Mouse (Mus musculus) midbrain, embryonic 10.5 days (tissue): ENCODE data around the gene P2ry12. TPM values are rescaled to one million over a fixed set of nuclear protein-coding genes. Genes with fewer than 3 reads are reported as not detected.

Experiments
- DNase-seq: peaks from one replicate; pipeline ENCODE4 v3.0.0-alpha.2; 2017; ENCODE audit warnings: low spot score
- H3K27ac ChIP-seq: fragments of 300-500 bp; sonication (generic); replicated peaks from 2 replicates; pipeline ENCODE4 v1.5.1; 2016; ENCODE audit warnings: mild to moderate bottlenecking
- H3K27me3 ChIP-seq: fragments of 300-500 bp; sonication (generic); 2 replicates; pipeline ENCODE4 v1.6.1; 2016; ENCODE audit warnings: low read depth, mild to moderate bottlenecking; ENCODE audit not compliant: poor library complexity, severe bottlenecking
- H3K36me3 ChIP-seq: fragments of 300-500 bp; sonication (generic); 2 replicates; pipeline ENCODE4 v1.6.1; 2016; ENCODE audit warnings: mild to moderate bottlenecking, moderate library complexity
- H3K4me1 ChIP-seq: fragments of 300-500 bp; sonication (generic); 2 replicates; pipeline ENCODE4 v1.6.1; 2016
- H3K4me3 ChIP-seq: fragments of 300-500 bp; sonication (generic); 2 replicates; pipeline ENCODE4 v1.5.1; 2016; ENCODE audit warnings: mild to moderate bottlenecking, moderate library complexity
- H3K9me3 ChIP-seq: fragments of 300-500 bp; sonication (generic); replicated peaks from 2 replicates; pipeline ENCODE4 v1.6.1; 2016; ENCODE audit warnings: mild to moderate bottlenecking
- WGBS: fragments of 180-500 bp; shearing (Covaris S2); methylation state at CpG from one replicate; pipeline ENCODE4 v1.1.7; 2016; 5-methylcytosine and 5-hydroxymethylcytosine counted together
- polyA plus RNA-seq: library from polyadenylated mRNA; unstranded; fragments of >200 nt; fragmentation: Nextera tagmentation; extraction: Ambion mirVana; gene quantifications from 2 replicates; pipeline ENCODE4 v1.2.1, GENCODE M21; 2016

P2ry12 gene
- polyA plus RNA-seq, 1 experiment from 2014 or later: 0.70 TPM

DNA sequence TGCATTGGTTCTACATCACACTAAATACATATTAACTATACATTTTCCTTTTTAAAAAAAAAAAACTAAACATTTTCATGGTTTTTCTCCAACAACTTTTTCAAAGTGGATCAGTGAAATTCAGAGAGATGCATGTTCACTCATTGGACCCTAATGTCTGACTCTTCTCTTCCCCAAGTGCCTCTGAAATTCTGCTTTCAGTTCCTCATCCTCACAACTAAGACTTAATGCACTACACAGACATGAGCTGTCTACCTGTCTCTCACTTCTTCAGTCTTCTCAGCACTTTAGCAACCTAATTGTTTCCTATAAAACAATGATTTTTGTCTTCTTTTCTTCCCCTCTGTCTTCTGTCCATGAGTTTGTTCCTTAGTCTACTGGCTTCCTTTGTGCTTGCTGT, 37.3 kb downstream of the P2ry12 start:
- no peaks in the 10 kb centered on the region for H3K9me3 ChIP-seq
- no peak for DNase-seq
- no peaks in the 10 kb centered on the region for H3K27me3 ChIP-seq
- H3K36me3 ChIP-seq: no peaks in the 10 kb centered on the region
- H3K4me3 ChIP-seq: no peak overlapping the region
- no peak overlapping the region for H3K27ac ChIP-seq
- H3K4me1 ChIP-seq: peaks cover 9% of the 10 kb centered on the region

GRCm38 (mm10) chr3:59222303-59222702, 40.4 kb downstream of the P2ry12 start:
- no peaks in the 10 kb centered on the region for H3K4me1 ChIP-seq
- no peaks in the 10 kb centered on the region for H3K36me3 ChIP-seq
- no peak overlapping the region for H3K27ac ChIP-seq
- WGBS: 95% methylated on average over 2 of the region's 2 CpGs
- H3K9me3 ChIP-seq: no peaks in the 10 kb centered on the region
- no peaks in the 10 kb centered on the region for H3K27me3 ChIP-seq
- no peak for DNase-seq
- no peak overlapping the region for H3K4me3 ChIP-seq

- Histone ChIP-seq H3K27me3 (no peaks in the 10 kb centered on the region), H3K9me3 (no peaks in the 10 kb centered on the region), H3K27ac (no peak overlapping the region), H3K4me3 (no peak overlapping the region), H3K36me3 (no peaks in the 10 kb centered on the region), H3K4me1 (no peaks in the 10 kb centered on the region)
- DNase-seq: no peak
- WGBS: 91% methylated on average over 2 of the region's 2 CpGs
Observed at GRCm38 (mm10) chr3:59219326-59219725, 43.3 kb downstream of the P2ry12 start.

DNA sequence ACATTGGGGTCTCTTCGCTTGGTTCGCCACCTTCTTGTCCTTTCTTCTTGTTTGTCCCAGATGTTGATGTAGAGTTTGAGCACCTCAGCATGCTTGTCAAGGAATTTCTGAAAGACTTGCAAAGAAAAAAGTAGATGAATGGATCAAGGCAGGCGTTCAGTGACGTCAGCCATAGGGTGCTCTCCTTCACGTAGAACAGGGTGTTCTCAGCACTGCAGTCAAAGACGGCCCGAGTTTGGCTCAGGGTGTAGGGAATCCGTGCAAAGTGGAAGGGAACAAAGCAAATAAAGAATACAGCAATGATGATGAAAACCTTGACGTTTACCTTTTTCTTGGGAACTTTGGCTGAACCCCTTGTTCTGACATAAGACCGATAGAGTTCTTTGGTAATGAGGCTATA, 45.5 kb downstream of the P2ry12 start:
- Histone ChIP-seq H3K9me3 (no peaks in the 10 kb centered on the region), H3K27ac (no peak overlapping the region), H3K4me1 (no peaks in the 10 kb centered on the region), H3K27me3 (no peaks in the 10 kb centered on the region), H3K4me3 (no peak overlapping the region), H3K36me3 (no peaks in the 10 kb centered on the region)
- no peak for DNase-seq
- WGBS: 92% methylated on average over 10 of the region's 10 CpGs

- H3K4me1 ChIP-seq: no peaks in the 10 kb centered on the region
- no peak overlapping the region for H3K27ac ChIP-seq
- no peaks in the 10 kb centered on the region for H3K36me3 ChIP-seq
- H3K27me3 ChIP-seq: no peaks in the 10 kb centered on the region
- no peak overlapping the region for H3K4me3 ChIP-seq
- no peaks in the 10 kb centered on the region for H3K9me3 ChIP-seq
- no peak for DNase-seq
Observed at GRCm38 (mm10) chr3:59212404-59212803, 50.3 kb downstream of the P2ry12 start.

DNA sequence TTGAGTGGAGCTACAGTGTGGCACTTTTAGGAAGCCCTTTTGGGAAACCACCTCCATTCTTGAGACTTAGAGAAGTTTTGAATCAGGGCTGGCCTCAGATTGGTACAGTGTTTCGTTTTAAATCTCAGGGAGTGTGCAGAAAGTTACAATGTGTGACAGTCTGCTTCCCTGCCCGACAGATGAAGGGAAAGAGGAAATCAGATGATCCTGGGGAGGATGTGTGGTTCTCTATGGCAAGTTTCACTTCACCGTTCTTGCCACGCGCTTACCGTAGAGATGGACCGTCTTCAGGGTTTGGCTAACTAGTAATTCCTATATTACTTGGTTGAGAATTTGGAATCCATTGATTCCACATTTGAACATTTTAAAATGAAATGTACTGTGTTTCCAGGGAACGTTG, 50.9 kb downstream of the P2ry12 start:
- Histone ChIP-seq H3K27ac (no peak overlapping the region), H3K9me3 (no peaks in the 10 kb centered on the region), H3K36me3 (no peaks in the 10 kb centered on the region), H3K27me3 (no peaks in the 10 kb centered on the region), H3K4me3 (no peak overlapping the region), H3K4me1 (no peaks in the 10 kb centered on the region)
- DNase-seq: no peak
- WGBS: 92% methylated on average over 8 of the region's 8 CpGs

DNA sequence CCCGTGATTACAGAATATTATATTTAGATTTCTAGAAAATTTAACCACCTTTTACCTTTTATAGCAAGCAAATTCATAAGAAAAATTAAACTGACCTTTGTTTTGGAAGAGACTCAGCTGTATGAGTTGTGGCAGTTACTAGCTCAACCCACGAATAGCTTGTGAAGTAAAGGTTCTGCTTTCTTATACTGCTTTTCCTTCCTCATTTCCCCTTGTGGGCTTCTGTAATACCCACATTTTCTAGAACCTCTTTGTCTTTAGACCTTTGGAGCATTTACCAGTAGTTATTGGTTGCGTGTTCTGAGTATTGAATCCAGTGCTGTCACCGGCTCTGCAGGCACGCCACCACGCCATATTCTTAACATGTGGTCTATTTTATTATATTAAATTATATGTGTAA, 51.9 kb downstream of the P2ry12 start, which contains the start of gene P2ry13:
P2ry13 (minus strand) TSS at position 156 of the 400 bp plus-strand sequence.
- DNase-seq: no peak
- no peaks in the 10 kb centered on the region for H3K4me1 ChIP-seq
- H3K4me3 ChIP-seq: no peak within 1 kb of the TSS
- WGBS: 92% methylated on average over 6 of the region's 6 CpGs
- no peaks in the 10 kb centered on the region for H3K9me3 ChIP-seq
- no peaks in the 10 kb centered on the region for H3K36me3 ChIP-seq
- no peak within 1 kb of the TSS for H3K27ac ChIP-seq
- H3K27me3 ChIP-seq: no peaks in the 10 kb centered on the region

GRCm38 (mm10) chr3:59210089-59210488, 52.6 kb downstream of the P2ry12 start:
- H3K27ac ChIP-seq: no peak overlapping the region
- no peaks in the 10 kb centered on the region for H3K4me1 ChIP-seq
- no peak overlapping the region for H3K4me3 ChIP-seq
- no peaks in the 10 kb centered on the region for H3K36me3 ChIP-seq
- H3K9me3 ChIP-seq: no peaks in the 10 kb centered on the region
- DNase-seq: no peak
- no peaks in the 10 kb centered on the region for H3K27me3 ChIP-seq
- WGBS: 73% methylated on average over 8 of the region's 8 CpGs

- no peak overlapping the region for H3K4me3 ChIP-seq
- WGBS: 75% methylated on average over 4 of the region's 4 CpGs
- no peaks in the 10 kb centered on the region for H3K4me1 ChIP-seq
- no peaks in the 10 kb centered on the region for H3K36me3 ChIP-seq
- H3K27me3 ChIP-seq: no peaks in the 10 kb centered on the region
- no peak overlapping the region for H3K27ac ChIP-seq
- no peaks in the 10 kb centered on the region for H3K9me3 ChIP-seq
- peak; percentile 13 for DNase-seq
Observed at GRCm38 (mm10) chr3:59208650-59209548, 53.8 kb downstream of the P2ry12 start.

GRCm38 (mm10) chr3:59205941-59206340, 56.7 kb downstream of the P2ry12 start:
- no peaks in the 10 kb centered on the region for H3K27me3 ChIP-seq
- H3K4me1 ChIP-seq: no peaks in the 10 kb centered on the region
- WGBS: 87% methylated on average over 4 of the region's 4 CpGs
- H3K4me3 ChIP-seq: no peak overlapping the region
- H3K36me3 ChIP-seq: no peaks in the 10 kb centered on the region
- no peak for DNase-seq
- H3K27ac ChIP-seq: no peak overlapping the region
- H3K9me3 ChIP-seq: no peaks in the 10 kb centered on the region

DNA sequence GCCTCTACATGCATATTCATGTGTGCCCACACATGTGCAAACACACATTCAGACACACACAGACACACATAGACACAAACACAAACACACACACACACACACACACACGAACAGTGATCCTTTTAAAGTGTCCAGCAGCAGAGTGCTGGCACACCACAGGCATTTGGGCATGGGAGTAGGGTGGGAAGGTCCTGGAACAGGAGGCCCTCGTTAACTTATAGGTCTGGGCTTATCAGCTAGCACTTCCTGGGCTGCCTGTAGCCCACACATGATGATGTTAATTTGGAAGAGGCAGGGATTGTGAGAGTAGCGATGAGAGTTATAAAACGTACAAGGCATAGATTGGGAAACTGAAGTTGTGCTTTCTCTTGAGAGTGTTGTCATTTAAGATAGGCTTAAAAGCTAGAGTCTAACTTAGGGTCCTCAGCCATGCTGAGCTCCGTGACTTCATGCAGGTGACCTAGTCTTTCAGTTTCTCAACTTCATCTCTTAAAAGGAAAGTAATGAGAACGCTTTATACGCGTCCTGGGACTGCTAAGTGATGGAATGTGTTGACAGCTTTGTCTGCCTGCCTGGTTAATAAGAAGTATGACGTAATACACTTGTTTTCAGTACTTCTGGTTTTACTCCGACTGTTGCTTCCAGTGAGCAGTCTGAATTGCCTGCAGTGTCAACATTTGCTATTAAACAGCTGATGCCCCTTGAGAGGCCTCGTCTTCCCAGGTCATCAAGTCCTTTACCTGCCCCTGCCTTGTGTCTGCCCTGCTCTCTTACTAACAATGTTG, 57.8 kb downstream of the P2ry12 start:
- Histone ChIP-seq H3K4me1 (no peaks in the 10 kb centered on the region), H3K4me3 (no peak overlapping the region), H3K27me3 (no peaks in the 10 kb centered on the region), H3K9me3 (no peaks in the 10 kb centered on the region), H3K27ac (no peak overlapping the region), H3K36me3 (no peaks in the 10 kb centered on the region)
- 92% methylated on average over 11 of the region's 11 CpGs for WGBS
- no peak for DNase-seq

GRCm38 (mm10) chr3:59203802-59204520, 58.7 kb downstream of the P2ry12 start:
- Histone ChIP-seq H3K9me3 (no peaks in the 10 kb centered on the region), H3K36me3 (no peaks in the 10 kb centered on the region), H3K4me1 (no peaks in the 10 kb centered on the region), H3K27me3 (no peaks in the 10 kb centered on the region), H3K4me3 (no peak overlapping the region), H3K27ac (no peak overlapping the region)
- WGBS: 85% methylated on average over 8 of the region's 8 CpGs
- no peak for DNase-seq
